Mouse (Mus musculus) forebrain, embryonic 14.5 days (tissue): ENCODE measurements at regions not wholly inside any gene's neighbourhood (a gene's known extent, or its start where the extent isn't known, plus 50 kb on each side); places are given as distances from the start of the nearest gene placed in this dataset.

Experiments
- ATAC-seq: fragments of 200-750 bp; cut with Nextera tagmentation; 2 replicates; pipeline ENCODE4 v1.8.0; 2017; ENCODE audit warnings: mild to moderate bottlenecking, moderate library complexity
- DNase-seq: peaks from one replicate; pipeline ENCODE4 v3.0.0-alpha.2; 2015; ENCODE audit warnings: low spot score
- H3K27ac ChIP-seq: fragments of 300-500 bp; sonication (generic); 2 replicates; pipeline ENCODE4 v1.5.1; 2014; ENCODE audit warnings: low read depth, mild to moderate bottlenecking, control low read depth, low read length, moderate library complexity
- H3K27me3 ChIP-seq: fragments of 300-500 bp; sonication (generic); replicated peaks from 2 replicates; pipeline ENCODE4 v1.6.1; 2014; ENCODE audit warnings: low read length, control low read depth, mixed read lengths; ENCODE audit not compliant: control insufficient read depth, insufficient read depth
- H3K36me3 ChIP-seq: fragments of 300-500 bp; sonication (generic); 2 replicates; pipeline ENCODE4 v1.6.1; 2014; ENCODE audit warnings: low read length, control low read depth; ENCODE audit not compliant: control insufficient read depth, insufficient read depth
- H3K4me1 ChIP-seq: fragments of 300-500 bp; sonication (generic); 2 replicates; pipeline ENCODE4 v1.6.1; 2014; ENCODE audit warnings: antibody characterized with exemption, low read length, control low read depth; ENCODE audit not compliant: control insufficient read depth, insufficient read depth
- H3K4me2 ChIP-seq: fragments of 300-500 bp; sonication (generic); 2 replicates; pipeline ENCODE4 v1.6.1; 2014; ENCODE audit warnings: mild to moderate bottlenecking, control low read depth, low read length
- H3K4me3 ChIP-seq: fragments of 300-500 bp; sonication (generic); 2 replicates; pipeline ENCODE4 v1.5.1; 2014; ENCODE audit warnings: low read depth, low read length, control low read depth
- H3K9ac ChIP-seq: fragments of 300-500 bp; sonication (generic); 2 replicates; pipeline ENCODE4 v1.6.1; 2014; ENCODE audit warnings: mild to moderate bottlenecking, low read length, control low read depth, moderate library complexity
- H3K9me3 ChIP-seq: fragments of 300-500 bp; sonication (generic); replicated peaks from 2 replicates; pipeline ENCODE4 v1.6.1; 2016; ENCODE audit warnings: low read length, control low read depth, mixed read lengths; ENCODE audit not compliant: control insufficient read depth
- WGBS: fragments of 180-500 bp; shearing (Covaris S2); extraction: QIAGEN DNeasy Blood & Tissue Kit; methylation state at CpG from one replicate; pipeline ENCODE4 v1.1.7; 2014; 5-methylcytosine and 5-hydroxymethylcytosine counted together

DNA sequence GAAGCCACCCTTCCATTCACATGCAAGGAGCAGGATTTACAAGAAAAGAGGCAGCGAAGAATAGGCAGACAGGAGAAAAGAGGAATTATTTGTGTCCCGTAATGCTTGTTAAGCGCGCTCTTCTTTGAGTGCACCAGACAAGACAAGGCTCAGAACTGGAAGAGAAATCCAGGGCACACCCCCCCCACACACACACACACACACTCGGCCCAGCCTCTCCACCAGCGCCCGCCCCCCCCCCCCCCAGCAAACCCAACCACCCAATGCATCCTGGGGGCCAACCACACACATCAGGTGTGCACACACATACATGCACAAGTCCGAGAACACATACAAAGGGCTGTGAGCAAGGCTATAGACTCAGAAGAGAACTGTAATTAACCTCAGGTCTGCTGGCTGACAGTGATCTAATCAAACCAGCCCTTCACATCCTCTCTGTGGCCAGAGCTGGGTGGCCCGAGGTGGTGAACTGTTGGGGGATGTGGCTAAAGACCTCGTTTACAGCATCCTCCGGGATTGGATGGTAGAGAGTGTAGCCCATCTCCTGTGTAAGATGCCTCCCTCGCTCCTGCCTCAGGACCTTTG is 108.7 kb upstream of the Lhx5 start:
- 5% methylated on average over 12 of the region's 12 CpGs for WGBS
- peak; percentile 61 for ATAC-seq
- no peaks in the 10 kb centered on the region for H3K27me3 ChIP-seq
- DNase-seq: no peak
- no peaks in the 10 kb centered on the region for H3K9me3 ChIP-seq
- peaks cover 10% of the 10 kb centered on the region; the same call in 1 of the 2 replicates for H3K4me1 ChIP-seq
- H3K36me3 ChIP-seq: no peaks in the 10 kb centered on the region
- H3K9ac ChIP-seq: peak overlapping the region; percentile 57
- H3K27ac ChIP-seq: no peak overlapping the region; the same call in 1 of the 2 replicates
- peak overlapping the region; percentile 48 for H3K4me2 ChIP-seq
- peak overlapping the region; percentile 19 for H3K4me3 ChIP-seq

DNA sequence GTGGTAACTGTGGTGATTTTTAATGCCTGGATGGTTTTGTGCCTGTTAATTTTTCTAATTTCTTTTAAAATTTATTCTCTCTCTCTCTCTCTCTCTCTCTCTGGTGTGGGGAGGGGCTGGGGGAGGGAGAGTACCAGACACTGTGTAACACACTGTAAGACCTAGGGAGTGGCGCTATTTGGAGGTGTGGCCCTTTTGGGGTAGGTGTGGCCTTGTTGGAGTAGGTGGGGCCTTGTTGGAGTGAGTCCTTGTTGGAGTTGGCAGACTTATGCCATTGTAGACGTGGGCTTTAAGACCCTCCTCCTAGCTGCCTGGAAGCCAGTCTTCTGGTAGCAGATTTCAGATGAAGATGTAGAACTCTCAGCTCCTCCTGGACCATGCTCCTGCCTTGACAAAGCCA is 107.4 kb upstream of the Lhx5 start:
- Histone ChIP-seq H3K4me2 (no peak overlapping the region), H3K4me3 (no peak overlapping the region), H3K4me1 (peaks cover 10% of the 10 kb centered on the region; the same call in 1 of the 2 replicates), H3K27ac (no peak overlapping the region), H3K36me3 (no peaks in the 10 kb centered on the region), H3K27me3 (no peaks in the 10 kb centered on the region), H3K9ac (no peak overlapping the region), H3K9me3 (no peaks in the 10 kb centered on the region)
- ATAC-seq (no peak), DNase-seq (no peak)
- WGBS: 97% methylated on average over 2 of the region's 2 CpGs

DNA sequence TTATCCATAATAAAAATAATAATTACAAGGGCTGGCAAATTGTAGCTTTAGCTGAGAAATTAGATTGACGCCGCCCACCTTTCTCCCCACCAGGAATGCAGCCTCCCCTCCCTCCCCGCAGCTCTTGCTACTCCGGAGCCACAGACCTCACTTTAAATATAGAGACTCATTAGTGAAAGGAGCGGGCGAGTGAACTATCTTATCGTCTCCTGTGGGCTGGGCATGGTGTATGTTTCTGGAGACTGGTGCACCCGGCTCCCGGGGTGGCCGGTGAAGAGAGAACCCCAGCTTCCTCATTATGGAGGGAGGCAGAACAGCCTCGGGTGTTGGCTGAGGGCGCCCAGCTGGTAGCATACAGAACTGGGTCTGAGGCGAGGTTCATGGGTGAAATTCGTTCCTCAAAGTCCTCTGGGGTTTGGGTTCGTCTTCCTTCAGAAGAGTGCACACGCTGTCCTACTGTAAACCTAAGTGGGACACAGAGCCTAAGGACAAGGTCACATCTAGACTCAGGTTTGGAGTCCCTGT is 106.1 kb upstream of the Lhx5 start:
- Histone ChIP-seq H3K27me3 (no peaks in the 10 kb centered on the region), H3K4me3 (no peak overlapping the region), H3K4me2 (no peak overlapping the region), H3K4me1 (peaks cover 10% of the 10 kb centered on the region; the same call in 1 of the 2 replicates), H3K27ac (no peak overlapping the region), H3K9me3 (no peaks in the 10 kb centered on the region), H3K9ac (no peak overlapping the region), H3K36me3 (no peaks in the 10 kb centered on the region)
- no peak for ATAC-seq
- WGBS: 63% methylated on average over 16 of the region's 16 CpGs
- DNase-seq: no peak

DNA sequence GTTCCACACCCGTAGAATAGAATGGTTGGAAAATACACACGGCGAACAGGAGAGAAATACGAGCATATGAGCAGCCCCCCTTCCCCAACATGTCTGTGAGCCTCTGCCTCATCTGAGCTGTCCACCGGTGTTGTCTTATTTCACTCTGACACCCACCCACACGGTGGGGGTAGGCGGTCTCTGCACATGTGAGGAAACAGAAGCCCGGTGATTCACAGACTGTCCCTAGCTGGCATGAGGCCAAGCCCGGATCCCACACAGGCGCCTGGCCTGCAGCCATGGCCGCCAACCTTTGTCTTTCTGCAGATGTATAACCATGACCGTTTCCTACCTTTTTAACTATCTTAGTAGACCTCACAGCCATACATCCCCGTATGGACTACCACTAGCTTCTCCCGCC is 99.5 kb upstream of the Lhx5 start:
- Histone ChIP-seq H3K4me2 (no peak overlapping the region), H3K9me3 (no peaks in the 10 kb centered on the region), H3K4me3 (no peak overlapping the region), H3K27ac (no peak overlapping the region), H3K9ac (no peak overlapping the region), H3K36me3 (no peaks in the 10 kb centered on the region), H3K4me1 (peaks cover 4% of the 10 kb centered on the region; the same call in 1 of the 2 replicates), H3K27me3 (no peaks in the 10 kb centered on the region)
- DNase-seq (peak; percentile 46), ATAC-seq (peak; percentile 32; the same call in 1 of the 2 replicates)
- WGBS: 59% methylated on average over 14 of the region's 14 CpGs

DNA sequence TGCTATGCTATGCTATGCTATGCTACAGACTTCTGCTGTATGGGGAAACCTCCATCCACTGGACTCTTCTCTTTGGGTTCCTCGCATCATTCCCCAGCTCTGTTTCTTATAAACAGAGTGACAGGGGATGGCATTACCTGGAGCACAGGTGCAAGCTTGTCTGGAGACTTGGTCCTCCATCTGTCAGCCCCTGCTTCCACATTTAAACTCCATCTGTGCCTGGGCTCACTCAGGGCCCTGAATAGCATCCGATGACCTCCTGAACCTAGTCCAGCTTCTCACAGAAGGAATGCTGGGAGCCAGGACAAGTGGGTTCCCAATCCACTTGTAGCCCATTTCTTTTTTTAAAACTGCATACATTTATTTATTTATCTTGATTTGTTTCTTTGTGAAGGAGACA is 92.3 kb upstream of the Lhx5 start:
- Histone ChIP-seq H3K9ac (no peak overlapping the region), H3K27me3 (no peaks in the 10 kb centered on the region), H3K4me3 (no peak overlapping the region), H3K27ac (no peak overlapping the region), H3K36me3 (no peaks in the 10 kb centered on the region), H3K9me3 (no peaks in the 10 kb centered on the region), H3K4me2 (no peak overlapping the region), H3K4me1 (no peaks in the 10 kb centered on the region)
- 80% methylated on average over 2 of the region's 2 CpGs for WGBS
- ATAC-seq (no peak), DNase-seq (no peak)

DNA sequence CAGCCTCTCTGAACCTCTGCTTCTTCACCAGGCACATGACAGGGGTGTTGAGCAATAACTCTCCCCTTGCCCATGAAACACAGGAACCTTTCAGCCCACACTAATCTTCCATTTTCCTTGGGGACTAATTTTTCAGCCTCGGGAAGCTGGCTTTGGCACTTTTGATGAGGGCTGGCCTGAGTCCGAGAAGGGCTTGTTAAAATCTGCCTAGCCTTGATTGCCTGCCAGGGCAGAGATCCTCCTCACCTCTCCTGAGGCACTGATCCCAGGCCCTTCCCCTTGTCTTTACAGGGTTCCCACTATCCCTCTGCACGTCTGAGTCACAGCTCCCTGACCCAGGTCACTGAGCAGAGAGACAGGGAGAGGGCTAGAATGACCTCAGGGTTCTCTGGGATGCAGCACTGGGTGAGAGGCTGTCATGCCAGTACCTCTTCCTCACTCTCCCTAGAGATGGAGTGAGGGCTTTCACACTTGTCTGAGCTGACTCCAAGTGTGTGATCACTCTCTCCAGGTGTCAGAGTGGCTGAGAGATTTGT is 90.7 kb upstream of the Lhx5 start:
- H3K9me3 ChIP-seq: no peaks in the 10 kb centered on the region
- H3K27ac ChIP-seq: no peak overlapping the region
- H3K27me3 ChIP-seq: no peaks in the 10 kb centered on the region
- H3K9ac ChIP-seq: no peak overlapping the region
- H3K4me2 ChIP-seq: no peak overlapping the region
- DNase-seq (no peak), ATAC-seq (no peak)
- whole genome bisulfite sequencing: 57% methylated on average over 3 of the region's 3 CpGs
- no peaks in the 10 kb centered on the region for H3K4me1 ChIP-seq
- H3K36me3 ChIP-seq: no peaks in the 10 kb centered on the region
- H3K4me3 ChIP-seq: no peak overlapping the region

DNA sequence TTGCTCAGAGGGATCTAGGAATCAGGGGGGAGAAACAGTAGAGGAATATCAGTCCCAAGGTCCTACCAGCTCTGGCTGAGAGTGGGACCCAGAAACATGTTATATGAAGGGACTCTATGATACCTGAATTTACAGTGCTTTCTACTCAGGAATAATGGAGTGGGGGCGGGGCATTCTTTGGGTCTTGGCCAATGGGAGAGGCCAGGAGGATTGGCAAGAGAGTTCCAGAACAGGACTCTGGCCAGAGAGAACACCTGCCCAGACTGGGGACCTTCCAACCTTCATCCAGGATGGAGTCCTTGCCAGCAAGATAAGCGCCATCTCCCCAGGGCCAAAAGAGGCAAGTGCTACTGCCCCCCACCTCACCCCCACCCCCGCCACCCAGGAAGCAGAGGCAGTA is 81.0 kb upstream of the Lhx5 start:
- H3K4me2 ChIP-seq: no peak overlapping the region
- H3K9ac ChIP-seq: no peak overlapping the region
- H3K4me1 ChIP-seq: no peaks in the 10 kb centered on the region
- H3K27me3 ChIP-seq: no peaks in the 10 kb centered on the region
- H3K9me3 ChIP-seq: no peaks in the 10 kb centered on the region
- ATAC-seq (no peak), DNase-seq (no peak)
- H3K27ac ChIP-seq: no peak overlapping the region
- H3K36me3 ChIP-seq: no peaks in the 10 kb centered on the region
- H3K4me3 ChIP-seq: no peak overlapping the region
- WGBS: 90% methylated on average over 3 of the region's 3 CpGs

DNA sequence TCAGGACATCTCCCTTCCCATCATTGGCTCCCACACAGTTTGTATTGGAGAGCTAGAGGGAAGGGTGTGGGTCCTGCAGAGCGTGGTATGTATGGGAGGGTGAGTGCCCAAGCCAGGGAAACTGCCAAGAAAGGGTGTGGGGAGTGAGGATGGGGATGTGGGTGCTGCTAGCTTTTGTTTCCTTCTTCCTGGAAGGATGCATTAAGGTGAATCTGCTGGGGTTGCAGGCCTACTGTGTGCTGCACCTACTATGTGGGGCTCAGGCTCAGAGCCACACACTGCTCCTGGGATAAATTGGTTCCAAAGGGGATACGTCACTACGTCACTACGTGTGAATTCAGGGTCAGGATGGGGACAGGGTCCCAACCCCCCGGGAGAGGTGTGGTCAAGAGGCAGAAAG is 79.7 kb upstream of the Lhx5 start:
- WGBS: 64% methylated on average over 5 of the region's 5 CpGs
- H3K27me3 ChIP-seq: no peaks in the 10 kb centered on the region
- DNase-seq (no peak), ATAC-seq (no peak)
- no peak overlapping the region for H3K4me3 ChIP-seq
- H3K27ac ChIP-seq: no peak overlapping the region
- H3K9ac ChIP-seq: no peak overlapping the region
- no peaks in the 10 kb centered on the region for H3K9me3 ChIP-seq
- no peak overlapping the region for H3K4me2 ChIP-seq
- H3K4me1 ChIP-seq: no peaks in the 10 kb centered on the region
- H3K36me3 ChIP-seq: no peaks in the 10 kb centered on the region

DNA sequence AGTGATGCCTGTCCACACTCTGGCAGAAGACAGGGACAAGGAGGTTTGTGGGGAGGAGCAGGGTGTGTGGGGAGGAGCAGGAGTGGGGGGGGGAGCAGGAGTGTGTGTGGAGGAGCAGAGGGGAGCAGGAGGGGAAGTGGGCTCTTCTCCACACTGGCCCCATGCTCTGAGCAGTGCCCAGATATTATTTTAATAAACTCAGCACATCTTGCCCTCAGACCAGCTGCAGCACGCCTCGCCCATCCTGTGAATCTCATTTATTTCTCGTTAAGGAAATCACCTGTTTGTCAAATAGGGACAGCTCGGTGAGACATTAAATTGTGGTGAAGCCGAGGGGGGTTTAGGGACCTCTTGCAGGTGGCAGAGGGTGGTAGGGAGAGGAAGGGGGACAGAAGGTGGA is 77.8 kb upstream of the Lhx5 start:
- Histone ChIP-seq H3K9ac (no peak overlapping the region), H3K9me3 (no peaks in the 10 kb centered on the region), H3K27me3 (no peaks in the 10 kb centered on the region), H3K4me1 (no peaks in the 10 kb centered on the region), H3K4me3 (no peak overlapping the region), H3K27ac (no peak overlapping the region), H3K4me2 (no peak overlapping the region), H3K36me3 (no peaks in the 10 kb centered on the region)
- ATAC-seq: no peak
- 52% methylated on average over 5 of the region's 5 CpGs for WGBS
- DNase-seq: no peak
